ENCODE assay signal across 10 mouse cellular contexts in the genomic region with DNA sequence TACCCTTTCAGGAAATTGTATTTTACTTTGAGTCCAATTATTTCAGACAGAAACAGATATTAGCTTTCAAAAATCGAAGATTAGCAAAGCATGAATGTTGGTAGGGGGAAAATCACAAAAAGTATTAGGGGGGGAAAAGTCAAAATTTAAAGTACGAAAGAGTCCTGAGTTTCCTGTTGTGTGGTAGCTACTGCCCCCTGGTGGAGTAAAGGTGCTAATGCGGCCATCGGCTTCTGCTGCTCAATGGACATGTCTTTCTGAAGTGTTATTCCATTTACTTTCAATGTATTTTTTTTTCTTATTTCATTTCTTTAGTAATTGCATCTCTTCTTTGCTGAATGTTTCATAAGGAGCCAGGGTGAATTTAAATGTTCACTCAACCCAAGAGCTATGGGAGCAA.
DNase-seq lines count a peak whose midpoint lies in the region; ATAC-seq and TF ChIP-seq lines count a peak whose summit lies in the region.
"Had no signal": no experiment of that assay in that cellular context is flagged by ENCODE, and none has a peak within 500 bp of the region (broad histone marks: within the 10 kb centered on the region; RNA-seq: fewer than 3 reads in every experiment).

No protein-coding gene starts in this region.

- no peak for ATAC-seq in lung, postnatal 0 days

- no peak overlapping the region for H3K27ac ChIP-seq in ES-Bruce4 (ENCODE audit: insufficient read depth, low read length)
- H3K27ac ChIP-seq in cerebellum, adult 2 months (ENCODE audit: insufficient read depth, low read length): no peak overlapping the region
- no peak overlapping the region for H3K27ac ChIP-seq in lung, postnatal 0 days (ENCODE audit: low read length)
- no peak overlapping the region for H3K27ac ChIP-seq in spleen, adult 2 months (ENCODE audit: insufficient read depth, low read length)
- H3K27ac ChIP-seq: embryonic facial prominence, embryonic 12.5 days had no signal

- intact Hi-C loops in heart, postnatal 25 days (cut with DNase I): loop anchor here (5.0 kb wide), 1 partner anchor 1120 kb away; no protein-coding TSS in a partner anchor

- TF ChIP-seq POLR2A in ES-Bruce4 (IDR thresholded peaks at IDR 0.05; ENCODE audit: insufficient read depth, low read length): no peak
- no peak for TF ChIP-seq POLR2A in cerebellum, adult 2 months (IDR thresholded peaks at IDR 0.05; ENCODE audit: borderline replicate concordance, insufficient read depth, low read length)
- TF ChIP-seq POLR2A in spleen, adult 2 months (IDR thresholded peaks at IDR 0.05; ENCODE audit: low read depth, low read length): no peak

- no peak overlapping the region for H3K9ac ChIP-seq in ES-Bruce4 (ENCODE audit: low read depth, poor library complexity, severe bottlenecking)
- no peak overlapping the region for H3K9ac ChIP-seq in lung, postnatal 0 days (replicated peaks; ENCODE audit: low read depth)
- H3K9ac ChIP-seq: embryonic facial prominence, embryonic 12.5 days had no signal

- no peak for TF ChIP-seq EP300 in ES-Bruce4 (IDR thresholded peaks at IDR 0.05; ENCODE audit: insufficient read depth, low read depth, low read length)
- TF ChIP-seq EP300 in lung, postnatal 0 days (IDR thresholded peaks at IDR 0.05): no peak

- 17% methylated on average over 4 of the region's 4 CpGs for WGBS in cerebellum, adult 2 months
- 15% methylated on average over 4 of the region's 4 CpGs for WGBS in lung, postnatal 0 days
- 20% methylated on average over 4 of the region's 4 CpGs for WGBS in spleen, adult 2 months

- no peaks in the 10 kb centered on the region for H3K4me1 ChIP-seq in ES-Bruce4 (ENCODE audit: control insufficient read depth, insufficient read depth, low read length)
- H3K4me1 ChIP-seq in cerebellum, adult 2 months (ENCODE audit: control insufficient read depth, insufficient read depth, low read length): no peaks in the 10 kb centered on the region
- no peaks in the 10 kb centered on the region for H3K4me1 ChIP-seq in lung, postnatal 0 days (ENCODE audit: insufficient read depth, low read depth, low read length)
- H3K4me1 ChIP-seq in spleen, adult 2 months (ENCODE audit: control insufficient read depth, insufficient read depth, insufficient read length): no peaks in the 10 kb centered on the region
- H3K4me1 ChIP-seq: embryonic facial prominence, embryonic 12.5 days had no signal

- H3K4me2 ChIP-seq in lung, postnatal 0 days (replicated peaks; ENCODE audit: low read depth, low read length): no peak overlapping the region
- H3K4me2 ChIP-seq: embryonic facial prominence, embryonic 12.5 days had no signal

- no peaks in the 10 kb centered on the region for H3K27me3 ChIP-seq in ES-Bruce4 (ENCODE audit: control insufficient read depth, insufficient read depth, low read length, poor library complexity, severe bottlenecking)
- H3K27me3 ChIP-seq in cerebellum, adult 2 months (ENCODE audit: control insufficient read depth, insufficient read depth, low read length): no peaks in the 10 kb centered on the region
- no peaks in the 10 kb centered on the region for H3K27me3 ChIP-seq in lung, postnatal 0 days (replicated peaks; ENCODE audit: insufficient read depth, low read length)
- no peaks in the 10 kb centered on the region for H3K27me3 ChIP-seq in spleen, adult 2 months (ENCODE audit: control insufficient read depth, insufficient read depth, low read length)
- H3K27me3 ChIP-seq: embryonic facial prominence, embryonic 12.5 days had no signal

- peak; percentile 19 to 73 for DNase-seq in heart, adult 18-20 months
- no peak for DNase-seq in heart, postnatal 25 days (ENCODE audit: low spot score)
- peak; percentile 17 to 47 for DNase-seq in cerebellum, adult 2 months
- DNase-seq in frontal cortex, postnatal 36 days (ENCODE audit: low spot score in 2 of 2): peak; percentile 69 to 79
- DNase-seq in kidney, postnatal 4 days: peak; percentile 72 to 74
- DNase-seq in lung, postnatal 0 days (ENCODE audit: low spot score): peak; percentile 54
- peak in 1 of 2 experiments; percentile 31 for DNase-seq in spleen, adult 2 months (ENCODE audit: low read depth in 1 of 2, low spot score in 2 of 2)

- peak; percentile 73 for TF ChIP-seq CTCF in ES-Bruce4 (IDR thresholded peaks at IDR 0.05; ENCODE audit: low read depth, low read length)
- TF ChIP-seq CTCF in cerebellum, adult 2 months (IDR thresholded peaks at IDR 0.05; ENCODE audit: borderline replicate concordance, insufficient read depth, low read depth, low read length): peak; percentile 76
- peak; percentile 86 for TF ChIP-seq CTCF in lung, postnatal 0 days (IDR thresholded peaks at IDR 0.05)
- peak; percentile 61; the same call in 1 of the 2 replicates for TF ChIP-seq CTCF in spleen, adult 2 months (IDR thresholded peaks at IDR 0.05; ENCODE audit: extremely low read depth, insufficient read depth, insufficient read length, insufficient replicate concordance)

- H3K9me3 ChIP-seq in ES-Bruce4 (replicated peaks; ENCODE audit: control insufficient read depth, insufficient read depth, low read length, poor library complexity, severe bottlenecking): 0 out of 2 replicates have a peak, but pooled peaks cover 2% of the 10 kb centered on the region
- H3K9me3 ChIP-seq in lung, postnatal 0 days (ENCODE audit: low read length): no peaks in the 10 kb centered on the region
- H3K9me3 ChIP-seq: embryonic facial prominence, embryonic 12.5 days had no signal

- no peak overlapping the region for H3K4me3 ChIP-seq in ES-Bruce4 (ENCODE audit: low read depth, low read length)
- no peak overlapping the region for H3K4me3 ChIP-seq in cerebellum, adult 2 months (replicated peaks; ENCODE audit: insufficient read depth, low read depth, low read length)
- H3K4me3 ChIP-seq in lung, postnatal 0 days (ENCODE audit: low read depth, low read length): no peak overlapping the region
- no peak overlapping the region for H3K4me3 ChIP-seq in spleen, adult 2 months (ENCODE audit: extremely low read depth, insufficient read depth, insufficient read length)
- H3K4me3 ChIP-seq: embryonic facial prominence, embryonic 12.5 days; myocyte had no signal

- no peaks in the 10 kb centered on the region for H3K36me3 ChIP-seq in ES-Bruce4 (ENCODE audit: control insufficient read depth, insufficient read depth, low read length, poor library complexity, severe bottlenecking)
- no peaks in the 10 kb centered on the region for H3K36me3 ChIP-seq in lung, postnatal 0 days (ENCODE audit: insufficient read depth, low read length)
- H3K36me3 ChIP-seq in spleen, adult 2 months (ENCODE audit: control insufficient read depth, insufficient read depth, low read length): no peaks in the 10 kb centered on the region
- H3K36me3 ChIP-seq: embryonic facial prominence, embryonic 12.5 days had no signal
